Mouse (Mus musculus): Measurements from ENCODE around the gene Vgf. TPM values are rescaled to one million over a fixed set of nuclear protein-coding genes. Genes with fewer than 3 reads are reported as not detected.

Vgf gene
- polyA plus RNA-seq, 1 experiment from 2014 or later: 1.1 TPM

- no peaks in the 10 kb centered on the region for H3K9me3 ChIP-seq
- 0 out of 2 replicates have a peak, but pooled peaks cover 6% of the 10 kb centered on the region for H3K4me1 ChIP-seq
- H3K27me3 ChIP-seq (replicated peaks): no peaks in the 10 kb centered on the region
- H3K4me2 ChIP-seq: no peak overlapping the region
- peaks cover 4% of the 10 kb centered on the region for H3K36me3 ChIP-seq
- H3K27ac ChIP-seq: no peak overlapping the region
- no peak overlapping the region for H3K9ac ChIP-seq
- no peak overlapping the region for H3K4me3 ChIP-seq (replicated peaks)
- ATAC-seq (ENCODE audit: insufficient read depth, low FRiP score, low read depth): no peak
- WGBS: 71% methylated on average over 2 of the region's 2 CpGs
Measured at GRCm38 (mm10) chr5:137000612-137001011, 25.6 kb upstream of the Vgf start.

DNA sequence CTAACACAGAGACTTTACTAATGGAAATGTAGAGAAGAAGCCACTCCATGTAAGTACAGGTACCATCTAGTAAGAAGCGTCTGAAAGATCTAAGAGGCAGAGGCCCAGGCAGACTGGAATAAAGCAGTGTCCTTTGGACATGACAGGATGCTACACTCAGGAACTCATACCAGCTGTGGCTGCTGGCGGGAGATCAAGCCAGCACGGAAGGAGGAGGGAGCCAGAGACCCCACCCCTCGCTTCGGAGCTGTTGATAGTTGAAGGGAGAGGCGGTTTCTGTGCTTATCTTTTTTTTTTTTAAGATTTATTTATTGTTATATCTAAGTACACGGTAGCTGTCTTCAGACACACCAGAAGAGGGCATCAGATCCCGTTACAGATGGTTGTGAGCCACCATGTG lies 18.9 kb upstream of the Vgf start:
- H3K27me3 ChIP-seq (replicated peaks): no peaks in the 10 kb centered on the region
- no peaks in the 10 kb centered on the region for H3K36me3 ChIP-seq
- 39% methylated on average over 8 of the region's 8 CpGs for WGBS
- no peak overlapping the region for H3K9ac ChIP-seq
- no peak overlapping the region for H3K4me2 ChIP-seq
- ATAC-seq (ENCODE audit: insufficient read depth, low FRiP score, low read depth): no peak
- H3K4me1 ChIP-seq: no peaks in the 10 kb centered on the region
- no peak overlapping the region for H3K27ac ChIP-seq
- no peaks in the 10 kb centered on the region for H3K9me3 ChIP-seq
- H3K4me3 ChIP-seq (replicated peaks): no peak overlapping the region

DNA sequence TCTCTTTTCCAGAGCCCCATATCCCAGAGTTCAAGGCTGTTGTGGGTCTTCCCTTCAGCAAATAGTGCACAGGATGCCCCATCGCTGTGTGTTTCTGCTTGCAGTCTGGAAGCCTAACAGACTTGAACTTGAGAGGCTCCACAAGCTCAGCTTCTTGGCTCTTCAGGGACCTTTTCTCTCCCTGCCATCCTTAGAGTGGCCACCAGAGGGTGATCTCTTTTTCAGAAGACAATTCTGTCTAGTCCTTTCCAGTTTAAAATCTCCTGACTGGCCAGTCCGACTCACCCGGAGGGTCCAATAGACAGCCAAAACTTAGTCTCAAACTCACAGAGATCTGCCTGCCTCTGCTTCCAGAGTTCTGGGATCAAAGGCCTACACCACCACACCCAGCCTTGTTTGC lies 16.2 kb upstream of the Vgf start:
- WGBS: 31% methylated on average over 3 of the region's 3 CpGs
- no peaks in the 10 kb centered on the region for H3K27me3 ChIP-seq (replicated peaks)
- no peak overlapping the region for H3K9ac ChIP-seq
- no peak overlapping the region for H3K4me2 ChIP-seq
- no peaks in the 10 kb centered on the region for H3K4me1 ChIP-seq
- H3K9me3 ChIP-seq: no peaks in the 10 kb centered on the region
- H3K4me3 ChIP-seq (replicated peaks): no peak overlapping the region
- no peak overlapping the region for H3K27ac ChIP-seq
- H3K36me3 ChIP-seq: no peaks in the 10 kb centered on the region
- no peak for ATAC-seq (ENCODE audit: insufficient read depth, low FRiP score, low read depth)

- Histone ChIP-seq H3K4me3 (replicated peaks) (no peak overlapping the region), H3K27ac (no peak overlapping the region), H3K4me1 (no peaks in the 10 kb centered on the region), H3K9ac (no peak overlapping the region), H3K9me3 (no peaks in the 10 kb centered on the region), H3K36me3 (no peaks in the 10 kb centered on the region), H3K27me3 (replicated peaks) (no peaks in the 10 kb centered on the region), H3K4me2 (no peak overlapping the region)
- no peak for ATAC-seq (ENCODE audit: insufficient read depth, low FRiP score, low read depth)
- 72% methylated on average over 15 of the region's 15 CpGs for WGBS
Measured at GRCm38 (mm10) chr5:137012401-137012950, 13.7 kb upstream of the Vgf start.

DNA sequence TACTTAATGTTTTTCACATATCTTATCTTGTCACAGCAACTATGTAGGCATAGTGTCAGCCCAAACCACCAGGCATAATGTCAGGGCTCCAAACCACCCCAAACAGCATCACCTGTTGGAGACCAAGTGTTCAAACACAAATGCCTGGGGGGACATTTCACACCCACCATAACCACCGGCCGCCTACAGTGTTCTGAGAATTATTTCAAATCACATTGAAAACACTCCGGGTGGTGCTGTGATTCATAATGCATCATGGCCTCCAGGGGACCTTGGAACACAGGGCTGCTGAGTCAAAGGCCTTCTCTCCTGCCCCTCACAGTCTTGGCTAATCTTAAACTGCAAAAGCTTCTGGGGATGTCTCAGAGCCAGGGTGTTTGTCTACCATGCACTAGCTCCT lies 10.3 kb upstream of the Vgf start:
- Histone ChIP-seq H3K9me3 (no peaks in the 10 kb centered on the region), H3K27me3 (replicated peaks) (no peaks in the 10 kb centered on the region), H3K9ac (no peak overlapping the region), H3K4me1 (no peaks in the 10 kb centered on the region), H3K36me3 (no peaks in the 10 kb centered on the region), H3K27ac (no peak overlapping the region), H3K4me2 (no peak overlapping the region), H3K4me3 (replicated peaks) (no peak overlapping the region)
- 91% methylated on average over 3 of the region's 3 CpGs for WGBS
- ATAC-seq (ENCODE audit: insufficient read depth, low FRiP score, low read depth): no peak

- 42% methylated on average over 3 of the region's 3 CpGs for WGBS
- no peak overlapping the region for H3K27ac ChIP-seq
- H3K9me3 ChIP-seq: no peaks in the 10 kb centered on the region
- no peaks in the 10 kb centered on the region for H3K36me3 ChIP-seq
- ATAC-seq (ENCODE audit: insufficient read depth, low FRiP score, low read depth): no peak
- H3K4me2 ChIP-seq: no peak overlapping the region
- H3K9ac ChIP-seq: no peak overlapping the region
- H3K27me3 ChIP-seq (replicated peaks): peaks cover 52% of the 10 kb centered on the region
- peaks cover 6% of the 10 kb centered on the region; the same call in 1 of the 2 replicates for H3K4me1 ChIP-seq
- no peak overlapping the region for H3K4me3 ChIP-seq (replicated peaks)
Measured at GRCm38 (mm10) chr5:137024318-137024717, 1.9 kb upstream of the Vgf start.

DNA sequence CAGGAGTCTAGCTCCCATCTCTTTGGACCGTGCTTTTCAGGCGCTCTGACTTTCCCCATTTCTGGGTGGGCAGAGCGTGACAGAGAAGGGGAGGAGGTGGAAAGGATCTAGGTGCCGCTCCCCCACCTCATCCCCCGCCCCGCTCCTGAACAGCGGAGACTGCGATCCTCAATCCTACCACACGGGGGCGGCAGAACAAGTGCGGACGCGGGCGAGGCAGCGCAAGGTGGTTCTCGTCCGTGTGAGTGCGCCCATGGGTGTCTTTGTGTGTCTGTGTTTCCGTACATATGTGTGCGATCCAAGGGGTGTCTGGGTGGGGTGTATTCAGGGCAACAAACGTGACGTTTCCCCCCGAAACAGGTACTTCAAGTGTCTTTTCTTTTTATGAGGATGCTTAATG lies 1.1 kb upstream of the Vgf start:
- no peak overlapping the region for H3K27ac ChIP-seq
- no peaks in the 10 kb centered on the region for H3K9me3 ChIP-seq
- H3K27me3 ChIP-seq (replicated peaks): peaks cover 59% of the 10 kb centered on the region
- no peak overlapping the region for H3K9ac ChIP-seq
- under 1% methylated on average over 23 of the region's 23 CpGs for WGBS
- no peaks in the 10 kb centered on the region for H3K36me3 ChIP-seq
- peaks cover 13% of the 10 kb centered on the region for H3K4me1 ChIP-seq
- H3K4me2 ChIP-seq: no peak overlapping the region
- no peak overlapping the region for H3K4me3 ChIP-seq (replicated peaks)
- ATAC-seq (ENCODE audit: insufficient read depth, low FRiP score, low read depth): no peak

DNA sequence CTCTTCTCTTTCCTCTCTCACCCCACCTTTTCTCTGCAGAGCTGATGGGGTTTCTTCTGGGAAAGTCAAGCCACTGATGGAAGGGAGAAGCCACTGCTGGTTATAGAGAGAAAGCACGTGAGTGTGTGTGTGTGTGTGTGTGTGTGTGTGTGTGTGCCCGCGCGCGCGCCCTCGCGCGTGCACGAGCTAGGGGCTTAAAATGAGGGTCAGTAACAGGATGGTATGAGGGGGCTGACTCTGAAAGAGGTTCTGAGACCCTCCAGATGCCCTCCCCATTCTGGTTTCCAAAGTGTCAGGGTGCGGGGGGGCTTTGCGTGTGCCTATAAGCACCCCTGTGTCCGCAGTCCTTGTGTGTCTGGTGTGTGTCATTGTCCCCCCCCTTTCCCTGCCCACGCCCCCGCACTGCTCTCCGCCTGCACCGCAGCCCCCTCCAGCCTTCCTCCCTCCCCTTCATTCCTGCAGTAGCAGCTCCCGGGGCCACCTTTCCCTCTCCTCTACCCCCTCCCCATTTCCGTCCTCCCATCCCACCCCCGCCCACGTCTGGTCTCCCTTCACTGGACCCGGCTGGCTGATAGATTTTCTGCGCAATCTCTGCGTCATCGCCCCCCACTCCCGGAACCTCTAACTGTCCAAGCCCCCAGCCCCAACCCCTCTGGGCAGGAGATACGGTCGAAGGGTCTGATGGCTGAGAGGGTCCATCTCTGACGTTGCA lies 2.5 kb downstream of the Vgf start:
- 4% methylated on average over 29 of the region's 29 CpGs for WGBS
- no peaks in the 10 kb centered on the region for H3K36me3 ChIP-seq
- no peaks in the 10 kb centered on the region for H3K9me3 ChIP-seq
- H3K4me1 ChIP-seq: peaks cover 40% of the 10 kb centered on the region
- no peak overlapping the region for H3K4me3 ChIP-seq (replicated peaks)
- no peak for ATAC-seq (ENCODE audit: insufficient read depth, low FRiP score, low read depth)
- H3K4me2 ChIP-seq: peak overlapping the region; percentile 10; the same call in 1 of the 2 replicates
- H3K27me3 ChIP-seq (replicated peaks): peaks cover 84% of the 10 kb centered on the region
- H3K27ac ChIP-seq: no peak overlapping the region
- H3K9ac ChIP-seq: no peak overlapping the region

GRCm38 (mm10) chr5:137029273-137029585 lies 3.0 kb downstream of the Vgf start:
- no peak overlapping the region for H3K9ac ChIP-seq
- no peak overlapping the region for H3K27ac ChIP-seq
- WGBS: 0% methylated on average over 8 of the region's 8 CpGs
- peak overlapping the region; percentile 47 for H3K4me3 ChIP-seq (replicated peaks)
- ATAC-seq (ENCODE audit: insufficient read depth, low FRiP score, low read depth): no peak
- peaks cover 79% of the 10 kb centered on the region for H3K27me3 ChIP-seq (replicated peaks)
- no peaks in the 10 kb centered on the region for H3K9me3 ChIP-seq
- H3K4me2 ChIP-seq: peak overlapping the region; percentile 67
- peaks cover 40% of the 10 kb centered on the region for H3K4me1 ChIP-seq
- H3K36me3 ChIP-seq: no peaks in the 10 kb centered on the region

DNA sequence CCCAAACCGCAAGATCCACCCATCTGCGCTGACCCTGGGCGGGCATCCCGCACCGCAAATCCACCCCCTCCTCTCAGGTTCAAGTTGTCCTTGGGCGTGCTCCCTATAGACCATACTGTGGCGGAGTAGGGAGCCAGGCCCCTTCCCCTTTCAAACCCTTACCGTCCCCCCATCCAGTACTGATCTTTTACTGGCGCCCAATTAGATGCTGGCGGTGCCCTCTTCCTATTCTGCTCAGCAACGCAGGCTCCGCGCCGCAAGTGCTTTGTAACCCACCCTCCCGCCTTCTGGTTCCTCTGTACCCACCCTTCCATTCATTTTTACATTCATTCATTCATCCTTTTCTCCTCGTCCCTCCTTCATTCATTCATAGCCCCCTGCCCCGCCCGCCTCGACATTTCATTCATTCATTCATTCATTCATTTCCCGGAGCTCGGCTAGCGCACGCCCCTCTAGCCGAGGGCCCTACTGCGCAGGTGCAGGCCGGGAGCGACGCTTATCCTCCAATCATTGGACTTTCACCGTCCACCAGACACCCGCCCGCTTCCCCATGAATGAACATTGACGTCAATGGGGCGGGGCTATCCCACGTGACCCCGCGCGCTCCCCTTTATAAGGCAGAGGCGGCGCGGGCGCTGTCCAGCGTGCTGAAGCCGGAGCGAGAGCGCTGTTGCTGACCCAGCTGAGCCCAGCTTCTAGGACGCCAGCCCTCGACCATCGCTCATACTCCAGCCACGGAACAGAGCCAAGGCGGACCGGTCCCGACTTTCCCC lies 3.6 kb downstream of the Vgf start:
- peak overlapping the region; percentile 47 for H3K4me3 ChIP-seq (replicated peaks)
- peak overlapping the region; percentile 67 for H3K4me2 ChIP-seq
- WGBS: under 1% methylated on average over 52 of the region's 52 CpGs
- H3K36me3 ChIP-seq: no peaks in the 10 kb centered on the region
- ATAC-seq (ENCODE audit: insufficient read depth, low FRiP score, low read depth): peak; percentile 59
- peaks cover 40% of the 10 kb centered on the region for H3K4me1 ChIP-seq
- H3K9me3 ChIP-seq: no peaks in the 10 kb centered on the region
- H3K9ac ChIP-seq: no peak overlapping the region
- H3K27ac ChIP-seq: no peak overlapping the region
- peaks cover 73% of the 10 kb centered on the region for H3K27me3 ChIP-seq (replicated peaks)

DNA sequence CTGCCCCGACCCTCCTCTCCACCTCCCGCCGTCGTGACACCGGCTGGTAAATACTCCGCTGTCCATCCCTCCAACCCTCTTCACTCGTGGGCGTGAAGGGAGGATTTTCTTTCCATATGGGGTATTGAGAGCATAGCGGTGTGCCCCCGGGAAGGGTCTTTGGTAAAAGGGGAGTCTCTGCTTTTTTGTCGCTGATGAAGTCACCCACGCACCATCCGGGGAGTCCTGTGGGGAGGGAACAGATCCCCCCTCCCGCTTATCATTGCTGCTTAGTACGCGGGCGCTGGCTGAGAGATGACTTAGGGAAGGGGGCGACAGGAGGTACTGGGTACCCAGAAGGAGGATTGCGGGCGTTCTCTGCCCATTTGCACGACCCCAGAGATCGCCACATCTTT lies 4.2 kb downstream of the Vgf start:
- H3K4me2 ChIP-seq: peak overlapping the region; percentile 67

More for the DNA sequence above, 4.2 kb downstream of the Vgf start:
- H3K4me3 ChIP-seq (replicated peaks): peak overlapping the region; percentile 47
- 15% methylated on average over 22 of the region's 22 CpGs for WGBS
- H3K27ac ChIP-seq: no peak overlapping the region
- ATAC-seq (ENCODE audit: insufficient read depth, low FRiP score, low read depth): no peak
- H3K4me1 ChIP-seq: peaks cover 40% of the 10 kb centered on the region
- H3K9ac ChIP-seq: no peak overlapping the region
- no peaks in the 10 kb centered on the region for H3K9me3 ChIP-seq
- H3K36me3 ChIP-seq: no peaks in the 10 kb centered on the region
- H3K27me3 ChIP-seq (replicated peaks): peaks cover 67% of the 10 kb centered on the region
